Mouse (Mus musculus) kidney, postnatal 0 days (tissue): ENCODE measurements at regions not wholly inside any gene's neighbourhood (a gene's known extent, or its start where the extent isn't known, plus 50 kb on each side); places are given as distances from the start of the nearest gene placed in this dataset.
"Not testable (repeated sequence)": the region's sequence is repeated elsewhere in the genome, so short reads cannot be mapped to it uniquely, and the experiment has no call there.

Experiments used
- ATAC-seq: fragments of 200-750 bp; cut with Nextera tagmentation; replicated peaks from 2 replicates; pipeline ENCODE4 v1.8.0; 2017; ENCODE audit warnings: low read depth, moderate number of reproducible peaks, moderate TSS enrichment, moderate library complexity; ENCODE audit not compliant: low FRiP score
- DNase-seq: peaks from one replicate; pipeline ENCODE4 v3.0.0-alpha.2; 2016; ENCODE audit warnings: low spot score
- H3K27ac ChIP-seq: fragments of 300-500 bp; sonication (generic); 2 replicates; pipeline ENCODE4 v1.5.1; 2014; ENCODE audit warnings: mild to moderate bottlenecking
- H3K27me3 ChIP-seq: fragments of 300-500 bp; sonication (generic); 2 replicates; pipeline ENCODE4 v1.6.1; 2014; ENCODE audit warnings: low read length, mixed read lengths; ENCODE audit not compliant: insufficient read depth
- H3K36me3 ChIP-seq: fragments of 300-500 bp; sonication (generic); 2 replicates; pipeline ENCODE4 v1.6.1; 2014; ENCODE audit warnings: low read length, mixed read lengths; ENCODE audit not compliant: insufficient read depth
- H3K4me1 ChIP-seq: fragments of 300-500 bp; sonication (generic); replicated peaks from 2 replicates; pipeline ENCODE4 v1.6.1; 2014; ENCODE audit warnings: antibody characterized with exemption, low read length, mixed read lengths; ENCODE audit not compliant: insufficient read depth
- H3K4me2 ChIP-seq: fragments of 300-500 bp; sonication (generic); 2 replicates; pipeline ENCODE4 v1.6.1; 2014; ENCODE audit warnings: mild to moderate bottlenecking, low read length, moderate library complexity, mixed read lengths
- H3K4me3 ChIP-seq: fragments of 300-500 bp; sonication (generic); replicated peaks from 2 replicates; pipeline ENCODE4 v1.5.1; 2014; ENCODE audit warnings: low read depth, low read length
- H3K9ac ChIP-seq: fragments of 300-500 bp; sonication (generic); 2 replicates; pipeline ENCODE4 v1.6.1; 2014; ENCODE audit warnings: low read depth, low read length
- H3K9me3 ChIP-seq: fragments of 300-500 bp; sonication (generic); replicated peaks from 2 replicates; pipeline ENCODE4 v1.6.1; 2016; ENCODE audit warnings: low read length, inconsistent platforms, mixed read lengths
- CTCF ChIP-seq: IDR thresholded peaks from 2 replicates; pipeline ENCODE4 v1.5.1; 2016; ENCODE audit warnings: antibody characterized with exemption, low read depth, mild to moderate bottlenecking, moderate library complexity
- WGBS: fragments of 180-500 bp; shearing (Covaris S2); extraction: QIAGEN DNeasy Blood & Tissue Kit; methylation state at CpG from one replicate; pipeline ENCODE4 v1.1.7; 2014; 5-methylcytosine and 5-hydroxymethylcytosine counted together

DNA sequence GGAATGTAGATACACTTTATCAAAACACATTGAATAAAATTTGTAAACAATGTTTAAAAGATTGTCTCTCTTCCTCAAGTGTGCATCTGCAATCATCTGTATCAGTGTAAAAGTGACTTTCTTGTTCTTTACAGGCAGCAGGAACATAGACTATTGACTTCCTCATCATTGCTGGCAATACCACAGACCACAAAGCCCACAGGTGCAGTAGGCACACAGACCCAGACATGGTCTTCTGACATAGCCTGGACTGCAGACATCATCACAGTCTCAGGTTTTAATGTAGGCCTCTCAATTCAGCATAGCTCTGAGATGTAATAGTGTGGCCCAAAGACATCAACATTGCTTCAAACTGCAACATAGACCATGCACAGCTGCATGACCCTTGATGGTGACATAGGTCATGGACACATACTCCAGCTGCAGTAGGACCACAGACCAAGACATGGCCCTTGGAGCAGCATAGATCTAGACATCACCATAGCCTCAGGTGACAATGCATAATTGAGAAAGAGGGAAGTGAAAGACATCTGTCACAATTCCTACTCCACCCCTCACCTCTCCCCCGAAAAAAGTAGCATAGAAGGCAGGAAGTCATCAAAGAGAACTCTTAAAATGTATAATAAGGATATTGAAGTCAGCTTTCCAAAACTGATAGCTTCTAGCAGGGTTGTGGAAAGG is 74.1 kb upstream of the Speer2 start:
- WGBS, result 69% methylated on average over 1 of the region's 1 CpGs
- no peaks in the 10 kb centered on the region for H3K27me3 ChIP-seq
- no peak for ATAC-seq

DNA sequence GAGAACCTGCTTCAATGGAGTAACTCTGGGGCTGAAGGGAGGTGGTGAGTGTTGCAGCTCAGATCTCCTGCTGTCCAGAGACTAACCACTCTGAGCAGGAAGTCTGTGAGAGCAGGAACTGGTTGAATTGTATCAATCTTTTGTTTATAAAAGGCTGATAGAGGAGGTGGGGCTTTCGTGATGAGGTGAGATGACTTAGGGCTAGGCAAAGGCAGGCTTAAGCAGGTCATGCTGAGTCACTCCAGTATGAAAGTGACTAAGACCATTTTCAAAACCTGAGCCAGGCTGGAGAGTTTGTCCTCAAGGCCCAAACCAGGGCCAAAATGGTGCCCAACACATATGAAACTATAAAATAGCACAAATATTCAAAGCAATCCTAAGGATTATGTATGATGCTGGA is 80.1 kb upstream of the Speer2 start:
- H3K4me1 ChIP-seq, result no peaks in the 10 kb centered on the region
- DNase-seq (no peak), ATAC-seq (no peak)
- 74% methylated on average over 1 of the region's 1 CpGs for WGBS
- no peak overlapping the region for H3K4me3 ChIP-seq
- no peaks in the 10 kb centered on the region for H3K9me3 ChIP-seq
- H3K4me2 ChIP-seq, result no peak overlapping the region
- H3K27me3 ChIP-seq, result no peaks in the 10 kb centered on the region
- TF ChIP-seq CTCF, result no peak
- no peak overlapping the region for H3K9ac ChIP-seq
- H3K36me3 ChIP-seq, result no peaks in the 10 kb centered on the region
- no peak overlapping the region for H3K27ac ChIP-seq

More for the DNA sequence above, 74.1 kb upstream of the Speer2 start:
- Histone ChIP-seq H3K4me1 (no peaks in the 10 kb centered on the region), H3K27ac (no peak overlapping the region), H3K4me2 (no peak overlapping the region), H3K36me3 (no peaks in the 10 kb centered on the region), H3K9ac (no peak overlapping the region), H3K4me3 (no peak overlapping the region), H3K9me3 (no peaks in the 10 kb centered on the region)
- DNase-seq, result no peak
- no peak for TF ChIP-seq CTCF

DNA sequence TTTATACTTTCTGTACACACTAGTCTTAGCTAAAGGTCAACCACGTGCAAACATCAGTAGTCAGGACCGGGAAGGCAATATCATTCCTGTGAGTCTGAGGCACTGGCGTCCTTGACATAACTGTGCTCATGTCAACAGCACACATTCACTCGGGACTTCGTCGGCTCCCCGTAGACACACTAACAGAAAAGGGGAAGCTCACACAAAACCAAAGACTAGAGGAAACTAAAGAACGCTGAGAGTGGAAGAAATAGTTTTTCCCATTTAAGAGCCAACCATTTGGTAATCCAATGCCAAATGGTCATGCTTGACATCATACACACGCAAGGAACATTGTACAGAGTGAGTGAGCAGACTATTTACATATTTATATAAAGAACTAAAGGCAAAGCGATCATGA is 85.2 kb upstream of the Speer2 start:
- H3K27ac ChIP-seq, result no peak overlapping the region
- DNase-seq (no peak), ATAC-seq (no peak)
- WGBS, result 80% methylated on average over 10 of the region's 10 CpGs
- TF ChIP-seq CTCF, result no peak
- no peaks in the 10 kb centered on the region for H3K9me3 ChIP-seq
- H3K36me3 ChIP-seq, result no peaks in the 10 kb centered on the region
- H3K9ac ChIP-seq, result no peak overlapping the region
- no peak overlapping the region for H3K4me3 ChIP-seq
- H3K4me2 ChIP-seq, result no peak overlapping the region
- H3K27me3 ChIP-seq, result no peaks in the 10 kb centered on the region
- no peaks in the 10 kb centered on the region for H3K4me1 ChIP-seq

DNA sequence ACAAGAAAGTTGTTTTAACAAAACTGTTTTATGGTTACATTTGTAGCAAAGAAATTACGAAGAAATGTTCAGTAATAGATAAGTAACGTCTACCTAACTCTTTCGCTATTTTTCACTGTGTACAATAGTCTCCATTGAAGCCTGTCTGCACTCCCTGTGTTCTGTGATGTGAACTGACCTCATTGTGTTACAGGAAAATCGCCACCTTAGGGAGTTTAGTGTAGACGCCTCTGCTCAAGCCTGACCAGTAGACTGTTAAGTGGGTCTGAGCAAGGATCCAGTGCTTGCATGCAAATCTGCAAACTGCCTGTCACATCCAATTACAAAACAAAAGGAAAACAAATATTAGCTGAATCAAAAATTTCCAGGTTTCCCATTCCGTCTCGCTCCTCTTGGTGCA is 85.8 kb upstream of the Speer2 start:
- Histone ChIP-seq H3K9me3 (no peaks in the 10 kb centered on the region), H3K9ac (no peak overlapping the region), H3K4me1 (no peaks in the 10 kb centered on the region), H3K27ac (no peak overlapping the region), H3K36me3 (no peaks in the 10 kb centered on the region), H3K4me3 (no peak overlapping the region), H3K27me3 (no peaks in the 10 kb centered on the region), H3K4me2 (no peak overlapping the region)
- no peak for TF ChIP-seq CTCF
- ATAC-seq, result no peak
- WGBS, result 65% methylated on average over 7 of the region's 7 CpGs
- peak; percentile 14 for DNase-seq

DNA sequence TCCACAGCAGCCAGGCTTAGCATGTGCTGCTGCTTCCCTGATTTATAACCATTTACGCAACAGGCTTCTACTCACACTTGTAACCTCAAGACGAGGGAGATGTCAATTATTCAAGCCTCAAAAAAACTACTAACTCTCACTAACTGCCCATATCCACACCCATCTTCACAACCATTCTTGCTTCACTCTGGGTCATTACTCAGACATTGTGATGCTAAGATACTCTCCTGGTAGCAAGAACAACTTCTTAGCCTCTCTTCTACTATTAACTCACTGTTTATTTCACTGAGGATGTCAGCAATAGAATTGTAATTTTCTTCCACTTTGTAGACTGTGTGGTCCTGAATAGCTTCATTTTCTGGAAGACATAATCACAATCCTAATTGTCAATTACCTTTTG is 88.0 kb upstream of the Speer2 start:
- Histone ChIP-seq H3K9me3 (no peaks in the 10 kb centered on the region), H3K36me3 (no peaks in the 10 kb centered on the region), H3K27me3 (no peaks in the 10 kb centered on the region), H3K4me2 (no peak overlapping the region), H3K4me3 (no peak overlapping the region), H3K9ac (no peak overlapping the region), H3K4me1 (no peaks in the 10 kb centered on the region), H3K27ac (no peak overlapping the region)
- WGBS, result 41% methylated on average over 2 of the region's 2 CpGs
- no peak for ATAC-seq
- no peak for TF ChIP-seq CTCF
- DNase-seq, result no peak

DNA sequence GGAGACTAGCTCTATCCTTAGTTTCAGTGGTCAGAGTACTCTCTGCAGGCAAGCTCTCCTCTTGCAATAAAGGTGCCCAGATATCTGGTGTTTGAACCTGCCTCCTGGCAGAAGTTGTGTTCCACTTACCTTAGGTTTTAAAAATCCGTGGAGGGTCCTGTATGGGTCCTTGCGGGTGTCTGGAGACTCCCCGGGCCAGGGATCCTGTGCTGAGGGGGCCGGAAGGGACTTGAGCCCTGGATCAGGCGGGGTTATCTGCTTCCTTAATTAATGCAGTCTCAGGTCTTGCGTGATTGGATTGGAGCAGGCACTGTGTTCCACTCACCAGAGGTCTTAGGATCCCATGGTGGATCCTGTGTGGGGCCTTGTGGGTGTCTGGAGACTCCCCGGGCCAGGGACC is 103.0 kb upstream of the Speer2 start:
- H3K9me3 ChIP-seq, H3K9ac ChIP-seq, DNase-seq, H3K4me3 ChIP-seq, H3K27me3 ChIP-seq, H3K36me3 ChIP-seq, ATAC-seq, H3K4me1 ChIP-seq, H3K4me2 ChIP-seq, H3K27ac ChIP-seq: not testable (repeated sequence)
- 90% methylated on average over 7 of the region's 7 CpGs for WGBS

DNA sequence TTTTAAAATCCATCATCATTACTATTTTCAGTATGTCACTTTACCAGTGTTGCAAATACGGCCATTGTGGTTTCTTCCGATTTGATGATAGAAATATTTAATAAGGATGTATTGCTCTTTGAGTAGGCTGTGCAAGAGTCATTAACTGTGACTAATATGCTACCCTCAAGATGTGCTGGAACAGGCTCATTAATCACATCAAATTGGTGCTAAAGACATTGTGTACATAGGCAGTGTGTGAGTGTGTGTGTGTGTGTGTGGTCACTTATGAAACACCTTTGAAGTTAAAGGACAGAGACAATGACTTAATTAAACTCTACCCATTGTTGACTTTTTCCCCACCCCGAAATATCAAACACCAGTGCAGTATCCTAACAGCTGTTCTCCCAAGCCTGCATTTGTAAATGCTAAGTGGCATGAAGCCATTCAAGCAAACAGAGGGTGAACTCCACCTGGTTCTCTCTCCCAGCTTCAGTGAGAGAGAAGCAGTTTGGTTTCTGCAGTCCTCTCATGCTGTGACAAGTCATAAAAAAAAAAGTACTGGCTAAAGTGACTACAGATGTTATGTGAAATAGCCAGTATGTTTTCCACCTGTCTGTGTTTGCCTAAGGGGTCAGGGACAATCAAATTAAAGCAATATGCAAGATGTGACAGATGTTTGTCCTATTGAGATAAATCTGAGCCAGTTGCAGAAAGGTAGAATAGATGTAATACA is 116.4 kb upstream of the Speer2 start:
- DNase-seq (peak; percentile 32), ATAC-seq (no peak)
- 25% methylated on average over 3 of the region's 3 CpGs for WGBS
- Histone ChIP-seq H3K36me3 (no peaks in the 10 kb centered on the region), H3K9ac (no peak overlapping the region), H3K27ac (no peak overlapping the region), H3K9me3 (no peaks in the 10 kb centered on the region), H3K4me3 (no peak overlapping the region), H3K4me1 (no peaks in the 10 kb centered on the region), H3K27me3 (no peaks in the 10 kb centered on the region), H3K4me2 (no peak overlapping the region)
- no peak for TF ChIP-seq CTCF
